Mouse (Mus musculus): ENCODE measurements around the gene Actg2. TPM values are rescaled to one million over a fixed set of nuclear protein-coding genes. Genes with fewer than 3 reads are reported as not detected.
A peak's percentile ranks its signal among the peaks of the same experiment; 100 is the strongest.

Actg2 gene
- polyA plus RNA-seq, 1 experiment from 2014 or later = 1,372 TPM

DNA sequence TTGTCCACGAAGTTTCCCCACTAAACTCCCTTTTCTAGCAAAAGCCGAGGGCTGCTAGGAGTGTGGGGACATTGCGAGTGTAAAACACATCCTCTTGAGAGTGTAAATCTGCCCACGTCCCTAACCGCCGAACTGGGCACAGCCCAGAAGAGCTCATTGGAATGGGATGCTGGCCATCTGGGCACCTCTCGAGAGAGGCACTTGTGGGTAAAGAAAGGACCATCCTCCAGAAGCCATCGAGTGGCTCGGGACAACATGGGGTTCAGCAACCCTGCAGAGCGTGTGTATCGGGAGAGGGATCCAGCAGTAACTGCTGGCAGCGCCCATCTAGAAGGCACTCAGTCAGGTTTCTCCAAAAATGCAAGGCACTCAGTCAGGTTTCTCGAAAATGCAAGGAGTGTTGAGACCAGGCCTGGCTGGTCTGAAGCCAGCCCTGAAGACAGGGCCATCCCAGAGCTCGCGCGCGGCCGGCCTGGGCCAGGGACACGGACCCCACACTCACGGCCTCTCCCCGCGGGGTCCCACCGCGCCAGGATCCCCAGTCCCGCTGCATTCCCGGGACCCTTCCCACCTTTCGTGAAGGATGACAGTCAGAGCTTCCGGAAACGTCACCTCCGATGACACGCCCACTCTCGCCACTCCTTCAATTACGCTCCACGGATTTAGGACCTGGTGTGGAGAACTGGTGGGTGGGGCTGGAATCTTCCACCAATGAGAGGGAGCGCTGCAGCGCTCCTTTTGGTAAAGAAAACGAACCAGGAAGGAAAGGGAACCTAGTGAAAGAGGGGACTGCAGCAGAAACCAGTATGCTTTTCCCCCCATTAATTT, 36.0 kb upstream of the Actg2 start:
- Histone ChIP-seq H3K36me3 (ENCODE audit: control insufficient read depth, insufficient read depth, low read length) (no peaks in the 10 kb centered on the region), H3K27me3 (ENCODE audit: control insufficient read depth, insufficient read depth, low read length) (no peaks in the 10 kb centered on the region), H3K4me1 (ENCODE audit: control insufficient read depth, insufficient read depth, low read length) (peaks cover 5% of the 10 kb centered on the region), H3K4me3 (ENCODE audit: low read depth, low read length) (peak overlapping the region; percentile 62), H3K9me3 (ENCODE audit: control insufficient read depth, low read depth, low read length) (no peaks in the 10 kb centered on the region), H3K4me2 (replicated peaks; ENCODE audit: low read depth, low read length) (peak overlapping the region; percentile 72), H3K9ac (replicated peaks; ENCODE audit: low read depth, low read length) (peak overlapping the region; percentile 68), H3K27ac (ENCODE audit: low read length) (peak overlapping the region; percentile 58; the same call in 1 of the 2 replicates)
- WGBS = 4% methylated on average over 37 of the region's 37 CpGs
- ATAC-seq (ENCODE audit: insufficient number of reproducible peaks, insufficient read depth, low FRiP score, low read depth) = peak; percentile 93

- H3K27me3 ChIP-seq (ENCODE audit: control insufficient read depth, insufficient read depth, low read length) = no peaks in the 10 kb centered on the region
- H3K4me3 ChIP-seq (ENCODE audit: low read depth, low read length) = no peak overlapping the region
- H3K9me3 ChIP-seq (ENCODE audit: control insufficient read depth, low read depth, low read length) = no peaks in the 10 kb centered on the region
- no peak for ATAC-seq (ENCODE audit: insufficient number of reproducible peaks, insufficient read depth, low FRiP score, low read depth)
- H3K27ac ChIP-seq (ENCODE audit: low read length) = no peak overlapping the region
- peaks cover 6% of the 10 kb centered on the region; the same call in 1 of the 2 replicates for H3K36me3 ChIP-seq (ENCODE audit: control insufficient read depth, insufficient read depth, low read length)
- 68% methylated on average over 20 of the region's 20 CpGs for WGBS
- H3K4me1 ChIP-seq (ENCODE audit: control insufficient read depth, insufficient read depth, low read length) = peaks cover 5% of the 10 kb centered on the region
- H3K9ac ChIP-seq (replicated peaks; ENCODE audit: low read depth, low read length) = no peak overlapping the region
- H3K4me2 ChIP-seq (replicated peaks; ENCODE audit: low read depth, low read length) = no peak overlapping the region
Observed at GRCm38 (mm10) chr6:83568901-83569862, 33.1 kb upstream of the Actg2 start.

- 72% methylated on average over 6 of the region's 6 CpGs for WGBS
- no peak overlapping the region for H3K27ac ChIP-seq (ENCODE audit: low read length)
- no peaks in the 10 kb centered on the region for H3K27me3 ChIP-seq (ENCODE audit: control insufficient read depth, insufficient read depth, low read length)
- no peaks in the 10 kb centered on the region for H3K9me3 ChIP-seq (ENCODE audit: control insufficient read depth, low read depth, low read length)
- H3K4me2 ChIP-seq (replicated peaks; ENCODE audit: low read depth, low read length) = no peak overlapping the region
- H3K4me3 ChIP-seq (ENCODE audit: low read depth, low read length) = no peak overlapping the region
- H3K4me1 ChIP-seq (ENCODE audit: control insufficient read depth, insufficient read depth, low read length) = no peaks in the 10 kb centered on the region
- no peak overlapping the region for H3K9ac ChIP-seq (replicated peaks; ENCODE audit: low read depth, low read length)
- peaks cover 15% of the 10 kb centered on the region for H3K36me3 ChIP-seq (ENCODE audit: control insufficient read depth, insufficient read depth, low read length)
- no peak for ATAC-seq (ENCODE audit: insufficient number of reproducible peaks, insufficient read depth, low FRiP score, low read depth)
Observed at GRCm38 (mm10) chr6:83555972-83556371, 19.9 kb upstream of the Actg2 start.

- Histone ChIP-seq H3K36me3 (ENCODE audit: control insufficient read depth, insufficient read depth, low read length) (peaks cover 3% of the 10 kb centered on the region; the same call in 1 of the 2 replicates), H3K27me3 (ENCODE audit: control insufficient read depth, insufficient read depth, low read length) (no peaks in the 10 kb centered on the region), H3K9me3 (ENCODE audit: control insufficient read depth, low read depth, low read length) (no peaks in the 10 kb centered on the region), H3K9ac (replicated peaks; ENCODE audit: low read depth, low read length) (no peak overlapping the region), H3K4me3 (ENCODE audit: low read depth, low read length) (no peak overlapping the region), H3K4me1 (ENCODE audit: control insufficient read depth, insufficient read depth, low read length) (no peaks in the 10 kb centered on the region), H3K4me2 (replicated peaks; ENCODE audit: low read depth, low read length) (no peak overlapping the region), H3K27ac (ENCODE audit: low read length) (no peak overlapping the region)
- no peak for ATAC-seq (ENCODE audit: insufficient number of reproducible peaks, insufficient read depth, low FRiP score, low read depth)
- WGBS = 42% methylated on average over 5 of the region's 5 CpGs
Observed at GRCm38 (mm10) chr6:83548346-83548745, 12.3 kb upstream of the Actg2 start.

DNA sequence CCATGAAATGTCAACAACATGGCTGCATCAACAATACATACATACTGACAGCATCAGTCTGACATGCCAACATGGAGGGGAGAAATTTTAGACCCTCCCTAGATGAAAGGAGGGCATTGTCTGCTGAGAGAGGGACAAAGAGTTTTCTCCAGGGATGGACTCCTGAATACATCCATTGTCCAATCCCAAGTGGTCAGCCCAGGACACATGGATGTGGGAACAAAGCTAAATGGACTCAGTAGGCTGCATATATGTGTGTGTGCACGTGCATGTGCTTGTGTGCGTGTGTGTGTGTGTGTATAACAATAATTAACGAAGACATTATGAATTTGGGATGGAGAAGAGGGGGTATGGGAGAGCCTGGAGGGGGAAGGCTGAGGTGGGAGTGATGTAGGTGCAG, 9.7 kb upstream of the Actg2 start:
- Histone ChIP-seq H3K4me2 (replicated peaks; ENCODE audit: low read depth, low read length) (no peak overlapping the region), H3K9me3 (ENCODE audit: control insufficient read depth, low read depth, low read length) (no peaks in the 10 kb centered on the region), H3K36me3 (ENCODE audit: control insufficient read depth, insufficient read depth, low read length) (peaks cover 3% of the 10 kb centered on the region; the same call in 1 of the 2 replicates), H3K4me3 (ENCODE audit: low read depth, low read length) (no peak overlapping the region), H3K27me3 (ENCODE audit: control insufficient read depth, insufficient read depth, low read length) (no peaks in the 10 kb centered on the region), H3K27ac (ENCODE audit: low read length) (no peak overlapping the region), H3K9ac (replicated peaks; ENCODE audit: low read depth, low read length) (no peak overlapping the region), H3K4me1 (ENCODE audit: control insufficient read depth, insufficient read depth, low read length) (peaks cover 7% of the 10 kb centered on the region; the same call in 1 of the 2 replicates)
- 89% methylated on average over 3 of the region's 3 CpGs for WGBS
- no peak for ATAC-seq (ENCODE audit: insufficient number of reproducible peaks, insufficient read depth, low FRiP score, low read depth)

GRCm38 (mm10) chr6:83541756-83542456, 5.8 kb upstream of the Actg2 start:
- no peak overlapping the region for H3K4me3 ChIP-seq (ENCODE audit: low read depth, low read length)
- H3K9ac ChIP-seq (replicated peaks; ENCODE audit: low read depth, low read length) = no peak overlapping the region
- 63% methylated on average over 11 of the region's 11 CpGs for WGBS
- peak; percentile 72; the same call in 1 of the 2 replicates for ATAC-seq (ENCODE audit: insufficient number of reproducible peaks, insufficient read depth, low FRiP score, low read depth)
- peaks cover 7% of the 10 kb centered on the region; the same call in 1 of the 2 replicates for H3K4me1 ChIP-seq (ENCODE audit: control insufficient read depth, insufficient read depth, low read length)
- H3K9me3 ChIP-seq (ENCODE audit: control insufficient read depth, low read depth, low read length) = no peaks in the 10 kb centered on the region
- no peaks in the 10 kb centered on the region for H3K27me3 ChIP-seq (ENCODE audit: control insufficient read depth, insufficient read depth, low read length)
- H3K36me3 ChIP-seq (ENCODE audit: control insufficient read depth, insufficient read depth, low read length) = no peaks in the 10 kb centered on the region
- peak overlapping the region; percentile 89 for H3K27ac ChIP-seq (ENCODE audit: low read length)
- H3K4me2 ChIP-seq (replicated peaks; ENCODE audit: low read depth, low read length) = no peak overlapping the region

GRCm38 (mm10) chr6:83540017-83540416, 4.0 kb upstream of the Actg2 start:
- Histone ChIP-seq H3K4me1 (ENCODE audit: control insufficient read depth, insufficient read depth, low read length) (peaks cover 7% of the 10 kb centered on the region), H3K4me2 (replicated peaks; ENCODE audit: low read depth, low read length) (no peak overlapping the region), H3K27me3 (ENCODE audit: control insufficient read depth, insufficient read depth, low read length) (no peaks in the 10 kb centered on the region), H3K36me3 (ENCODE audit: control insufficient read depth, insufficient read depth, low read length) (no peaks in the 10 kb centered on the region), H3K4me3 (ENCODE audit: low read depth, low read length) (no peak overlapping the region), H3K27ac (ENCODE audit: low read length) (peak overlapping the region; percentile 61; the same call in 1 of the 2 replicates), H3K9ac (replicated peaks; ENCODE audit: low read depth, low read length) (no peak overlapping the region), H3K9me3 (ENCODE audit: control insufficient read depth, low read depth, low read length) (no peaks in the 10 kb centered on the region)
- no peak for ATAC-seq (ENCODE audit: insufficient number of reproducible peaks, insufficient read depth, low FRiP score, low read depth)
- 39% methylated on average over 4 of the region's 4 CpGs for WGBS

- H3K9ac ChIP-seq (replicated peaks; ENCODE audit: low read depth, low read length) = no peak overlapping the region
- no peaks in the 10 kb centered on the region for H3K36me3 ChIP-seq (ENCODE audit: control insufficient read depth, insufficient read depth, low read length)
- no peaks in the 10 kb centered on the region for H3K27me3 ChIP-seq (ENCODE audit: control insufficient read depth, insufficient read depth, low read length)
- H3K4me2 ChIP-seq (replicated peaks; ENCODE audit: low read depth, low read length) = no peak overlapping the region
- peak overlapping the region; percentile 87 for H3K27ac ChIP-seq (ENCODE audit: low read length)
- no peak overlapping the region for H3K4me3 ChIP-seq (ENCODE audit: low read depth, low read length)
- H3K4me1 ChIP-seq (ENCODE audit: control insufficient read depth, insufficient read depth, low read length) = peaks cover 6% of the 10 kb centered on the region
- 24% methylated on average over 6 of the region's 6 CpGs for WGBS
- no peaks in the 10 kb centered on the region for H3K9me3 ChIP-seq (ENCODE audit: control insufficient read depth, low read depth, low read length)
- no peak for ATAC-seq (ENCODE audit: insufficient number of reproducible peaks, insufficient read depth, low FRiP score, low read depth)
Observed at GRCm38 (mm10) chr6:83536795-83537059, 662 bp upstream of the Actg2 start.
